Mouse (Mus musculus) olfactory bulb, adult 2 months (tissue): Measurements from ENCODE around the gene Pdss2.

ENCODE experiments used
- CTCF ChIP-seq: fragments of 200-500 bp; IDR thresholded peaks from 2 replicates; pipeline ENCODE4 v1.5.1; 2012; ENCODE audit warnings: low read depth, mild to moderate bottlenecking, low read length, moderate library complexity; ENCODE audit not compliant: insufficient read depth
- POLR2A ChIP-seq: fragments of 200-500 bp; IDR thresholded peaks from 2 replicates; pipeline ENCODE4 v1.6.1; 2012; ENCODE audit warnings: mild to moderate bottlenecking, low read depth, low read length, moderate library complexity; ENCODE audit not compliant: insufficient read depth

- TF ChIP-seq CTCF (no peak), POLR2A (no peak)
Observed at GRCm38 (mm10) chr10:43368611-43369010, 147.3 kb downstream of the Pdss2 start.
